Mouse (Mus musculus) small intestine, adult 10 weeks (tissue): ENCODE results near the gene Trim24. TPM values are rescaled to one million over a fixed set of nuclear protein-coding genes. Genes with fewer than 3 reads are reported as not detected.

ENCODE experiments used
- polyA plus RNA-seq: library from polyadenylated mRNA; stranded (reverse); fragments of 350-450 nt; fragmentation: Illumina TruSeq; extraction: RNeasy Lipid Tissue Mini Kit (QIAGEN cat#74804); gene quantifications from one replicate; pipeline ENCODE4 v1.2.3, GENCODE M21; 2014; ENCODE audit warnings: low replicate concordance

The Trim24 gene
- polyA plus RNA-seq = 39.7 TPM

GRCm38 (mm10) chr6:37870245-37871136 lies at the start of gene Trim24:
Trim24 (plus strand) TSS chr6:37870811.

Other genes starting within 250 kb of the Trim24 start
- 0.26 TPM for gene Svopl, start 176.2 kb downstream of the Trim24 start, polyA plus RNA-seq
- gene Tmem213, start 238.4 kb downstream of the Trim24 start, polyA plus RNA-seq = not detected